Mouse (Mus musculus) myocyte (in vitro differentiated cells): ENCODE measurements at regions not wholly inside any gene's neighbourhood (a gene's known extent, or its start where the extent isn't known, plus 50 kb on each side); places are given as distances from the start of the nearest gene placed in this dataset.

Source experiments
- E2F4 ChIP-seq: IDR thresholded peaks from one replicate; pipeline ENCODE4 v1.6.1; 2011; ENCODE audit warnings: mild to moderate bottlenecking, control low read depth, moderate library complexity; ENCODE audit not compliant: insufficient read depth
- USF1 ChIP-seq: IDR thresholded peaks from one replicate; pipeline ENCODE4 v1.6.1; 2011; ENCODE audit warnings: low read depth, mild to moderate bottlenecking, control low read depth, moderate library complexity

DNA sequence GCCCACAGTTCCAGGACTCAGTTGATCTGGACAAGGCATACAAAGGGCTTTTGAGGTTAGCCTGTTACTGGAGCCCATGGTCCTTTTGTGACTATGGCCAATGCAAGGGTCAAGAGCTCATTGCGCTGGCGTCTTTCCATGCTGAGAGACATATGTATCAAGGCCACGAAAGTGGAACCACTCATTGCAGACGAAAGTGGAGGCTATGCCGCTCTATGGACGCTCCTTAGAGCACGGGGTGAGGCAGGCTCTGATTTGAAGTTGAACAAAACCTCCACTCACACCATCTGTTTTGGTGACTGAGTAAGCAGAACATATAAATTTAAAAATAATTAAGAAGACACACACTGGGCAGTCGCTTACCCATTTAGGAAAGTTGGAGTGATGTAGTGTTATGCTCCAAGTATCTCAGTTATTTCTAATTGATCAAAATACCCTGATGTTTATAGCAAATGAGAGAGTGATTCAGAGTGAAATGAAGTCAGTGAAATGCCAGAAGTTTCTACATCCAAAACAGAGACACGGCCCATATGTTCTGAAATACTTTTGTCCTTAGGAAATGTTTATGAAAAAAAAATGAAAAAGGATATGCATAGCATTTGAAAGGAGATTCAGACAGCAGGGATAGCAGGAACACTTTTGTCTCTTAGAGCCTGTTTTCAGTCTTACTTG, 321.8 kb downstream of the Fgf9 start:
- TF ChIP-seq USF1 (no peak), E2F4 (no peak)
